Mouse (Mus musculus) heart, postnatal 4 days (tissue): ENCODE results near the gene Slc36a4. TPM values are rescaled to one million over a fixed set of nuclear protein-coding genes. Genes with fewer than 3 reads are reported as not detected.

Experiments used
- DNase-seq: peaks from one replicate; pipeline ENCODE4 v3.0.0; 2021
- total RNA-seq, 2 experiments: library from RNA; stranded (reverse); gene quantifications; 2 replicates each; pipeline ENCODE4 v1.2.3; 2021

Gene Slc36a4
- total RNA-seq: 10 to 100 TPM; 17.1 to 17.3 TPM

GRCm38 (mm10) chr9:15709599-15710381, at the start of gene Slc36a4:
TSS of gene Slc36a4 (plus strand) at chr9:15709738.
- peak; percentile 78 for DNase-seq

GRCm38 (mm10) chr9:15664606-15665005, 44.9 kb upstream of the Slc36a4 start:
- DNase-seq: no peak

- DNase-seq: no peak
Measured at GRCm38 (mm10) chr9:15669452-15669851, 40.1 kb upstream of the Slc36a4 start.

- no peak for DNase-seq
Measured at GRCm38 (mm10) chr9:15670002-15670527, 39.5 kb upstream of the Slc36a4 start.

DNA sequence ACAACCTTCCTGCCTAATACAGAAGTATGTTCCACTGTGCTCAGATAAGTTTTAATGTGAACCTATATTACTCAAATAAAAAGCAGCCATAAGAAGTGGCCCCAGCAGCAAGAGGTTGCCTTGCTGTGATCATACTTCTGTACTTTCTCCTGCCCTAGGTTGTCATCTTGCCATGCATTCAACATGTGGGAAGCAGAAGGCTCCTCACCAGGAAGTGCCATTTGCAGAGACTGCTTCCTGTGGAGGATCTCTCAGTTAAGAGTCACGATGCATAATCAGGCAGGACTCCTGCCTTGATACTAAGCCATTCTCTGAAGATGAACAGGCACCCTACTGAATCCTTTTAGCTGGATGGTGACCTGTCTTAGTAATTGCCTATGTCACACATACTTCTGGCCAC, 37.3 kb upstream of the Slc36a4 start:
- DNase-seq: no peak

- DNase-seq: peak; percentile 84
Measured at GRCm38 (mm10) chr9:15681855-15682466, 27.6 kb upstream of the Slc36a4 start.

DNA sequence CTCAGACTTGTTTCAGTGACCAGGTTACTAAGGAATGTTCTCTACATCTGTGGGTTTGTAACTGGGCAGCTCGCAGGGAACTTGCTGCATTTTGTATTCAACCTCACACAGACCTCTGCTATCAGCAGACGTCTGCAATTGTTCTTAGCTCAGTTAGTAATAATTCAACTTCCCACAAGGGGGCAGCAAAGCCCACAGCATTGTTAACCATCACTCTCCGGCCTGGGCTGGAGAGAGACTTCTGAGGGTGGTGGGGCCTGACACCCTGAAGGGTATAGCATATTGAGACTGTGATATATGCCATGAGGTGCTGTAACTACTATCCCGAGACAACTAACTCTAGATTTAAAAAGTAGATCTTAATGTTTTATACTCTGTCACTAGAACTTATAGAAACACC, 24.3 kb upstream of the Slc36a4 start:
- DNase-seq: peak; percentile 79

- no peak for DNase-seq
Measured at GRCm38 (mm10) chr9:15687358-15687757, 22.2 kb upstream of the Slc36a4 start.

- DNase-seq: no peak
Measured at GRCm38 (mm10) chr9:15693847-15694246, 15.7 kb upstream of the Slc36a4 start.

GRCm38 (mm10) chr9:15694989-15695388, 14.5 kb upstream of the Slc36a4 start:
- no peak for DNase-seq

DNA sequence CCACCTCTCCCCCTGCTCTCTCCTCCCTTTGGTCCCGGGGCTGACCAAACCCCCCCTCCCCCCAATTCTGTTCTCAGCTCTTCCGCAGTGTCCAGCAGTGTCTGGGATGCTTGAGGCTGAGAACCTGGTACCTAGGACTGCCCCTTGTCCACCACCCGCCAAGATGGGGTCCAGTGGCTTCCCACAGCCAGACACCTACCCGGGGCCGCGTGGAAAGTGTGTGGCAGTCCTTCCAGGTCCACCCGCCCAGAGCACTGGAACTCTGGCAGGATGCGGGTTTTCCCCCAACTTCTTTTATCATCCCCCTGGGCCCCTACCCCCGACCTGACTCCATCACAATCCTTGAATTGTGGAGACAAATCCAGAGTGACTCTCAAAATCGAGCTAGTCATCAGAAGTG, 3.8 kb upstream of the Slc36a4 start:
- DNase-seq: no peak

- no peak for DNase-seq
Measured at GRCm38 (mm10) chr9:15708979-15709598, 449 bp upstream of the Slc36a4 start.

DNA sequence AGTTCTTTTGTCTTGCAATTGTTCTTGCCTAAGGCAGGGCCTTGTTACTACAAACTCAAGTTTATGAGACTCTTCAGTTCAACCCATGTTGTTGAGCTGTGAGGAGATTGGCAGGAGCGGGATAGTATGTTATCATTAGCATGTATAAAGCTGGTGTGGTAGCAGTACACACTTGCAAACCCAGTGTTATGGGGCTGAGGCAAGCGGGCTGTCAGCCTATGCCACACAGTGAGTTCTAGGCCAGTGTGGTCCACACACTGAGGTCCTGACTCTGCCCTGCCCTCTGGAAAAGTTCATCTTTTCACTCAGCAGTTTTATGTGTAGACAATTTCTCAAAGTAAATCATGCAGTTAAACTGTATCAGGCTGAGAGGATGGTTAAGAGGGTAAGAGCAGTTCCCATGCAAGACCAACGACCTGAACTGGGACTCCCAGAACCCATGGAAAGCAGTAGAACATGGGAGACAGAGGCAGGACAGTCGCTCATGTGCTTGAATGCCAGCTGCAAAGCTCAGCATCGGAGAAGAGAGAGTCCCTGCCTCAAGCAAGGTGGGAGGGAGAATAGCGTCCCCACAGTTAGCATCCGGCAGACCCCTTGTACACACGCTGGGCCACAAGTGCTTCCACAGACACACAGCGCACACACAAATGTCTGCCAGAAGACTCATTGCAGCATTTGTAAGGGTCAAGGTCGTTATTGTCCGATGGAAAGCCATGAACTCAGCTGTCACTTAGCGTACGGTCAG, 1.5 kb downstream of the Slc36a4 start:
- DNase-seq: no peak

GRCm38 (mm10) chr9:15711676-15712075, 2.1 kb downstream of the Slc36a4 start:
- DNase-seq: no peak

GRCm38 (mm10) chr9:15714792-15715191, 5.3 kb downstream of the Slc36a4 start:
- DNase-seq: no peak

DNA sequence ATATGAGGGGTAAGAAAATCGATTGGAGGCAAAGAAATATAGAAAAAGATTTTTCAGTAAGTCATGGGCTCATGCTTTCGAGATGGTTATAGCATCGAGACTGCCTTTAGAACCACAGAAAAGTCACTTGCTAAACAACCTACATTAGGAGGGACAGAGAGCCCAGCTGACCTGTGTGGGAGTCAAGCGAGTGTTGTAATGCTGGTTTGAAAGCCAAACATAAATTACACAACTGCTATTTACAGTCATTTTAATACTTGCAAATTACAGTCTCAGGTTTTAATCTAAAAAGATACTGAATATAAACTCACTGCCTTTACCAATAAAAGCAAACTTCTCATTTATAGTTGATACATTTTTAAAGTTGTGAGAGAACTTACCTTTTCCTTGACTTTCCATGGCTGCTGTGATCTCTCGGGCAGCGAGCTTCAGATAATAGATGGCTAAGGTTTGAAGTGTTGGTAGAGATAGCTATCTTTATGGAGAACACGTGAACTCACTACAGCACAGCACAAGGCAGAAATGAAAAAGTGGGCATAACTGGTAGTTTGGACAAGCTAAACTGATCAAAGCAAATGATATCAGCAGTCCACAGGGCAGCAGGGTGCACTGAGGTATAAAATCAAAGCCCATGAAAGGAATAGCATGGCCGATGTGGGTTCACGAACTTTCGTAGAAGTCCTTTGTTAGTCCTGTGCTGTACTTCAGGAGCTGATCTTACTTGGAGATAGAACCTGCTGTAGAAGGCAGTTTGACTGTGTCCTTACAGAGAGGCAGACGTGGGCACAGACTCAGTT, 5.9 kb downstream of the Slc36a4 start:
- no peak for DNase-seq

GRCm38 (mm10) chr9:15717363-15717762, 7.8 kb downstream of the Slc36a4 start:
- DNase-seq: no peak

- no peak for DNase-seq
Measured at GRCm38 (mm10) chr9:15718295-15718694, 8.8 kb downstream of the Slc36a4 start.

- DNase-seq: no peak
Measured at GRCm38 (mm10) chr9:15719594-15719993, 10.1 kb downstream of the Slc36a4 start.

DNA sequence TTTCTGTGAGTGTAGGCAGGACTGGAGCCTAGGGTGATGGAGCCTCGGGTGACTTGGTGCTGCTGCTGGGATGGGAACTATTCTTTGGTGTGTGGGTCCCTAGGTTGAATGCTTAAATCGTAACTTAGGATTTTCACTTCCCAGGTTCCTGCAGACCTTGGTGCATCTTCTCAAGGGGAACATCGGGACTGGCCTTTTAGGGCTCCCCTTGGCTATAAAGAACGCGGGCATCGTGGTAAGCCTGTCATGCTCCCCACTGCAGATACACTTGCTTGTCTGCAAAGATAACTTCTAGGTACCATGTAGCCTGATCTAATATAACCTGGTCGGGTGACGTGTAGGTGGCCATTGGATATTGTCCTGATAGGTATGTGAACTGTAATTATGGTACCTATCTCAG, 11.0 kb downstream of the Slc36a4 start:
- DNase-seq: no peak

DNA sequence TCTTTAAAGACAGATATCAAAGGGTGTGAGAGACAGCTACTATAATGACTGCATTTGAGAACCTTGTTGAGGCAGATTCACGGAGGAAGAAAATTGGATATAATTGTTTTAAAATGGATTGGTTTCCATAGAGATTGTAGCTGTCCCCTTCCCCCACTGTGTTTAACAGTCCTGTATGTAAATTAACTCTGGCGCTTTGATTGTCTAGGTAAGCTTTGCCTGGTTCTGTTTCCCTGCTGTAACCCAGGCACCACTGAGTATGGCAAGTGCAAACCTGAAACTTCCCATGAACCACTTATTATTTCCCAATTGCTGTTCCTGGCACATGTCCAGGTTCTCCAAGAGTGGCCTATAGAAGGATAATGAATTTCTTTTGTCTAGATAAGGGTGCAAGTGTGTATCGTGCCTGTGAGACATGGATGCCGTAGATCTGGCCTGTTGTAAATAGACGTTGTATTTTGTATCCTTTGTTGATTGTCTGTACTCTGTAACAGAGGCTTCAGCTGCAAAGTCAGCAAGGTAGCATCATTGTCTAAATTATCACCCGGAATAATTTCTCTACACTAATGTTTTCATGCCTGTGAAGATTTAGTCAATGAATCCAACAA, 11.8 kb downstream of the Slc36a4 start:
- no peak for DNase-seq
